Mouse (Mus musculus): ENCODE measurements around the gene Ankrd61. TPM values are rescaled to one million over a fixed set of nuclear protein-coding genes. Genes with fewer than 3 reads are reported as not detected.

Gene Ankrd61
- 0.21 TPM in 1 of 2 replicates, not detected in the other for polyA plus RNA-seq (2015; fragmentation: Nextera tagmentation; extraction: Ambion mirVana)

- Histone ChIP-seq H3K4me3 (replicated peaks) (no peak within 1 kb of the TSS), H3K9ac (no peak within 1 kb of the TSS), H3K27ac (no peak within 1 kb of the TSS), H3K4me1 (replicated peaks) (no peaks in the 10 kb centered on the region), H3K36me3 (peaks cover 24% of the 10 kb centered on the region), H3K9me3 (no peaks in the 10 kb centered on the region), H3K4me2 (replicated peaks) (no peak within 1 kb of the TSS), H3K27me3 (replicated peaks) (no peaks in the 10 kb centered on the region)
- WGBS, result 85% methylated on average over 14 of the region's 14 CpGs
- no peak for ATAC-seq
These were observed at the start of gene Ankrd61 for GRCm38 (mm10) chr5:143897635-143898330. Gene Ankrd61, minus strand, starts transcription at chr5:143897685.

GRCm38 (mm10) chr5:143943231-143944125, 46.0 kb upstream of the Ankrd61 start:
- Histone ChIP-seq H3K9me3 (no peaks in the 10 kb centered on the region), H3K27me3 (replicated peaks) (no peaks in the 10 kb centered on the region), H3K4me1 (replicated peaks) (no peaks in the 10 kb centered on the region), H3K4me2 (replicated peaks) (no peak overlapping the region), H3K9ac (no peak overlapping the region), H3K4me3 (replicated peaks) (no peak overlapping the region), H3K36me3 (no peaks in the 10 kb centered on the region), H3K27ac (no peak overlapping the region)
- ATAC-seq, result no peak
- WGBS, result 85% methylated on average over 14 of the region's 14 CpGs

GRCm38 (mm10) chr5:143941588-143941987, 44.1 kb upstream of the Ankrd61 start:
- no peaks in the 10 kb centered on the region for H3K27me3 ChIP-seq (replicated peaks)
- ATAC-seq, result peak; percentile 67; the same call in 1 of the 2 replicates
- no peak overlapping the region for H3K27ac ChIP-seq
- H3K9me3 ChIP-seq, result no peaks in the 10 kb centered on the region
- no peaks in the 10 kb centered on the region for H3K4me1 ChIP-seq (replicated peaks)
- no peak overlapping the region for H3K4me3 ChIP-seq (replicated peaks)
- H3K36me3 ChIP-seq, result no peaks in the 10 kb centered on the region
- H3K4me2 ChIP-seq (replicated peaks), result no peak overlapping the region; the same call in 1 of the 2 replicates
- no peak overlapping the region for H3K9ac ChIP-seq
- 18% methylated on average over 10 of the region's 10 CpGs for WGBS

- no peaks in the 10 kb centered on the region for H3K36me3 ChIP-seq
- H3K27ac ChIP-seq, result no peak overlapping the region
- no peak overlapping the region for H3K4me2 ChIP-seq (replicated peaks)
- no peaks in the 10 kb centered on the region for H3K27me3 ChIP-seq (replicated peaks)
- H3K9me3 ChIP-seq, result no peaks in the 10 kb centered on the region
- no peak overlapping the region for H3K9ac ChIP-seq
- WGBS, result 85% methylated on average over 9 of the region's 9 CpGs
- ATAC-seq, result no peak
- H3K4me3 ChIP-seq (replicated peaks), result no peak overlapping the region
- 0 out of 2 replicates have a peak, but pooled peaks cover 2% of the 10 kb centered on the region for H3K4me1 ChIP-seq (replicated peaks)
These were observed 38.7 kb upstream of the Ankrd61 start for GRCm38 (mm10) chr5:143936156-143936555.

- no peak overlapping the region for H3K4me2 ChIP-seq (replicated peaks)
- no peaks in the 10 kb centered on the region for H3K27me3 ChIP-seq (replicated peaks)
- H3K4me3 ChIP-seq (replicated peaks), result no peak overlapping the region
- no peak for ATAC-seq
- no peak overlapping the region for H3K27ac ChIP-seq
- H3K4me1 ChIP-seq (replicated peaks), result 0 out of 2 replicates have a peak, but pooled peaks cover 2% of the 10 kb centered on the region
- H3K9ac ChIP-seq, result no peak overlapping the region
- peaks cover 12% of the 10 kb centered on the region; the same call in 1 of the 2 replicates for H3K36me3 ChIP-seq
- H3K9me3 ChIP-seq, result no peaks in the 10 kb centered on the region
- 78% methylated on average over 1 of the region's 1 CpGs for WGBS
These were observed 36.4 kb upstream of the Ankrd61 start for GRCm38 (mm10) chr5:143933875-143934274.

- Histone ChIP-seq H3K27me3 (replicated peaks) (no peaks in the 10 kb centered on the region), H3K9me3 (no peaks in the 10 kb centered on the region), H3K4me1 (replicated peaks) (0 out of 2 replicates have a peak, but pooled peaks cover 2% of the 10 kb centered on the region), H3K4me2 (replicated peaks) (no peak overlapping the region), H3K9ac (no peak overlapping the region), H3K36me3 (peaks cover 12% of the 10 kb centered on the region; the same call in 1 of the 2 replicates), H3K4me3 (replicated peaks) (no peak overlapping the region), H3K27ac (no peak overlapping the region)
- no peak for ATAC-seq
- 90% methylated on average over 11 of the region's 11 CpGs for WGBS
These were observed 35.9 kb upstream of the Ankrd61 start for GRCm38 (mm10) chr5:143933414-143933813.

DNA sequence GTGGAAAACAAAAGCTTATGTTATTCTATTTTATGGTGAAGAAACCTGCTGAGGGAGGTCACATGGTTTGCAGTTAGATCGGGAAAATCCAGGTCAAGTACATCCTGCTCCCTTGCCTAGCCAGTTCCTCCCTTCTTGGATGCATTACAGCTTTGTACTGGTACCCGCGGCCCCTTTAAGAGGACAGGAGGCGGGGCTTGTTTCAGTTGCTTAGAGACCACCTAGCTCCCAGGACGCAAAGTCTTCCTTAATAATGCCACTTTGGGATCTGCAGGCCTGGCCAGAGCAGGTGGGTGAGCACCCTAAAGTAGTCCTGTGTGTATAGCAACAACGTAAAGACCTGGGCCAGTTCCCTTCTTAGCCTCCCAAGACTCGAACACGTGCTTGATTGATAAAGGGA, 35.3 kb upstream of the Ankrd61 start, which contains the start of gene Rsph10b:
Rsph10b (plus strand) TSS at position 205 of the 400 bp plus-strand sequence.
- 26% methylated on average over 8 of the region's 8 CpGs for WGBS
- ATAC-seq, result peak; percentile 31
- Histone ChIP-seq H3K9me3 (no peaks in the 10 kb centered on the region), H3K4me1 (replicated peaks) (0 out of 2 replicates have a peak, but pooled peaks cover 2% of the 10 kb centered on the region), H3K4me3 (replicated peaks) (no peak within 1 kb of the TSS), H3K36me3 (peaks cover 15% of the 10 kb centered on the region; the same call in 1 of the 2 replicates), H3K9ac (no peak within 1 kb of the TSS), H3K27me3 (replicated peaks) (no peaks in the 10 kb centered on the region), H3K27ac (peak within 1 kb of the TSS; percentile 37; the same call in 1 of the 2 replicates), H3K4me2 (replicated peaks) (no peak within 1 kb of the TSS)

- H3K4me2 ChIP-seq (replicated peaks), result no peak overlapping the region
- WGBS, result 66% methylated on average over 6 of the region's 6 CpGs
- H3K27ac ChIP-seq, result peak overlapping the region; percentile 37; the same call in 1 of the 2 replicates
- ATAC-seq, result peak; percentile 86
- peaks cover 15% of the 10 kb centered on the region; the same call in 1 of the 2 replicates for H3K36me3 ChIP-seq
- H3K27me3 ChIP-seq (replicated peaks), result no peaks in the 10 kb centered on the region
- H3K9ac ChIP-seq, result no peak overlapping the region
- 0 out of 2 replicates have a peak, but pooled peaks cover 2% of the 10 kb centered on the region for H3K4me1 ChIP-seq (replicated peaks)
- H3K4me3 ChIP-seq (replicated peaks), result no peak overlapping the region
- H3K9me3 ChIP-seq, result no peaks in the 10 kb centered on the region
These were observed 34.5 kb upstream of the Ankrd61 start for GRCm38 (mm10) chr5:143931863-143932580.

GRCm38 (mm10) chr5:143930656-143931055, 33.2 kb upstream of the Ankrd61 start:
- no peak for ATAC-seq
- H3K4me2 ChIP-seq (replicated peaks), result no peak overlapping the region
- H3K27me3 ChIP-seq (replicated peaks), result no peaks in the 10 kb centered on the region
- H3K9ac ChIP-seq, result no peak overlapping the region
- 93% methylated on average over 12 of the region's 12 CpGs for WGBS
- no peaks in the 10 kb centered on the region for H3K9me3 ChIP-seq
- peaks cover 19% of the 10 kb centered on the region; the same call in 1 of the 2 replicates for H3K36me3 ChIP-seq
- H3K4me3 ChIP-seq (replicated peaks), result no peak overlapping the region
- H3K4me1 ChIP-seq (replicated peaks), result 0 out of 2 replicates have a peak, but pooled peaks cover 2% of the 10 kb centered on the region
- no peak overlapping the region for H3K27ac ChIP-seq

- ATAC-seq, result no peak
- Histone ChIP-seq H3K4me2 (replicated peaks) (no peak overlapping the region), H3K27me3 (replicated peaks) (no peaks in the 10 kb centered on the region), H3K4me3 (replicated peaks) (no peak overlapping the region), H3K9me3 (no peaks in the 10 kb centered on the region), H3K4me1 (replicated peaks) (0 out of 2 replicates have a peak, but pooled peaks cover 2% of the 10 kb centered on the region), H3K9ac (no peak overlapping the region), H3K36me3 (peaks cover 24% of the 10 kb centered on the region; the same call in 1 of the 2 replicates), H3K27ac (no peak overlapping the region)
- 88% methylated on average over 4 of the region's 4 CpGs for WGBS
These were observed 31.8 kb upstream of the Ankrd61 start for GRCm38 (mm10) chr5:143929291-143929690.

- Histone ChIP-seq H3K27me3 (replicated peaks) (no peaks in the 10 kb centered on the region), H3K36me3 (peaks cover 24% of the 10 kb centered on the region; the same call in 1 of the 2 replicates), H3K9ac (no peak within 1 kb of the TSS), H3K9me3 (no peaks in the 10 kb centered on the region), H3K27ac (no peak within 1 kb of the TSS), H3K4me3 (replicated peaks) (no peak within 1 kb of the TSS), H3K4me2 (replicated peaks) (no peak within 1 kb of the TSS), H3K4me1 (replicated peaks) (0 out of 2 replicates have a peak, but pooled peaks cover 2% of the 10 kb centered on the region)
- 94% methylated on average over 8 of the region's 8 CpGs for WGBS
- no peak for ATAC-seq
These were observed 30.4 kb upstream of the Ankrd61 start, which contains the start of gene Gm42421 for GRCm38 (mm10) chr5:143927875-143928274. Gene Gm42421, plus strand, starts transcription at chr5:143928175.

Measured in intestine, embryonic 15.5 days (tissue).